Mouse (Mus musculus) T-helper 17 cell (primary cell): Measurements from ENCODE around the gene E130114P18Rik.

Source experiments
- in situ Hi-C, 2 experiments: fragments of 300-600 bp; cut with MboI, MseI; formaldehyde crosslinking; loops; 1 replicate in 1 of 2; 2 replicates in 1 of 2; pipeline ENCODE4 v1.15.1; 2025; ENCODE audit warnings: high pct_unique_total_duplicates in 2 of 2

The E130114P18Rik gene

GRCm38 (mm10) chr4:97564656-97565055 lies 213.2 kb downstream of the E130114P18Rik start:
- in situ Hi-C loops = loop anchor here (5.0 to 10.0 kb wide), 2 partner anchors 183 to 760 kb away; no protein-coding TSS in a partner anchor

GRCm38 (mm10) chr4:97564199-97564598 lies 213.7 kb downstream of the E130114P18Rik start:
- in situ Hi-C loops = loop anchor here (5.0 to 10.0 kb wide), 2 partner anchors 183 to 761 kb away; no protein-coding TSS in a partner anchor

GRCm38 (mm10) chr4:97557585-97557984 lies 220.3 kb downstream of the E130114P18Rik start:
- in situ Hi-C loops = loop anchor here in 1 of 2 experiments (10.0 kb wide), 1 partner anchor 1497 kb away; no protein-coding TSS in a partner anchor

- in situ Hi-C loops = no loop called here
These were observed 233.9 kb downstream of the E130114P18Rik start for GRCm38 (mm10) chr4:97544016-97544415.

GRCm38 (mm10) chr4:97532072-97532471 lies 245.8 kb downstream of the E130114P18Rik start:
- in situ Hi-C loops = no loop called here

GRCm38 (mm10) chr4:97528517-97528916 lies 249.4 kb downstream of the E130114P18Rik start:
- in situ Hi-C loops = no loop called here
